Mouse (Mus musculus) heart, embryonic 11.5 days (tissue): ENCODE data around the gene Hoxa9. TPM values are rescaled to one million over a fixed set of nuclear protein-coding genes. Genes with fewer than 3 reads are reported as not detected.

Experiments
- ATAC-seq: fragments of 200-750 bp; cut with Nextera tagmentation; replicated peaks from 2 replicates; pipeline ENCODE4 v1.8.0; 2017; ENCODE audit warnings: moderate library complexity; ENCODE audit not compliant: insufficient number of reproducible peaks, low FRiP score, low TSS enrichment
- H3K27ac ChIP-seq: fragments of 300-500 bp; sonication (generic); 2 replicates; pipeline ENCODE4 v1.5.1; 2014; ENCODE audit warnings: mild to moderate bottlenecking, low read depth, low read length
- H3K27me3 ChIP-seq: fragments of 300-500 bp; sonication (generic); 2 replicates; pipeline ENCODE4 v1.6.1; 2014; ENCODE audit warnings: mild to moderate bottlenecking, low read length, mixed read lengths; ENCODE audit not compliant: control insufficient read depth, insufficient read depth
- H3K36me3 ChIP-seq: fragments of 300-500 bp; sonication (generic); 2 replicates; pipeline ENCODE4 v1.6.1; 2014; ENCODE audit warnings: mild to moderate bottlenecking, low read length, moderate library complexity, mixed read lengths; ENCODE audit not compliant: control insufficient read depth, insufficient read depth
- H3K4me1 ChIP-seq: fragments of 300-500 bp; sonication (generic); 2 replicates; pipeline ENCODE4 v1.6.1; 2014; ENCODE audit warnings: low read length; ENCODE audit not compliant: control insufficient read depth, insufficient read depth
- H3K4me2 ChIP-seq: fragments of 300-500 bp; sonication (generic); 2 replicates; pipeline ENCODE4 v1.6.1; 2014; ENCODE audit warnings: mild to moderate bottlenecking, moderate library complexity
- H3K4me3 ChIP-seq: fragments of 300-500 bp; sonication (generic); 2 replicates; pipeline ENCODE4 v1.5.1; 2014; ENCODE audit warnings: low read depth, low read length
- H3K9ac ChIP-seq: fragments of 300-500 bp; sonication (generic); 2 replicates; pipeline ENCODE4 v1.6.1; 2014; ENCODE audit warnings: mild to moderate bottlenecking, low read depth, low read length, moderate library complexity
- H3K9me3 ChIP-seq: fragments of 300-500 bp; sonication (generic); replicated peaks from 2 replicates; pipeline ENCODE4 v1.6.1; 2016; ENCODE audit warnings: low read length; ENCODE audit not compliant: control insufficient read depth
- WGBS: fragments of 180-500 bp; shearing (Covaris S2); extraction: QIAGEN DNeasy Blood & Tissue Kit; methylation state at CpG from one replicate; pipeline ENCODE4 v1.1.7; 2014; ENCODE audit not compliant: insufficient replicate concordance; 5-methylcytosine and 5-hydroxymethylcytosine counted together
- polyA plus RNA-seq: library from polyadenylated mRNA; unstranded; fragments of >200 nt; fragmentation: Nextera tagmentation; extraction: Ambion mirVana; gene quantifications from 2 replicates; pipeline ENCODE4 v1.2.1, GENCODE M21; 2014

Gene Hoxa9
- polyA plus RNA-seq, 1 experiment from 2014 or later: 0.29 TPM

DNA sequence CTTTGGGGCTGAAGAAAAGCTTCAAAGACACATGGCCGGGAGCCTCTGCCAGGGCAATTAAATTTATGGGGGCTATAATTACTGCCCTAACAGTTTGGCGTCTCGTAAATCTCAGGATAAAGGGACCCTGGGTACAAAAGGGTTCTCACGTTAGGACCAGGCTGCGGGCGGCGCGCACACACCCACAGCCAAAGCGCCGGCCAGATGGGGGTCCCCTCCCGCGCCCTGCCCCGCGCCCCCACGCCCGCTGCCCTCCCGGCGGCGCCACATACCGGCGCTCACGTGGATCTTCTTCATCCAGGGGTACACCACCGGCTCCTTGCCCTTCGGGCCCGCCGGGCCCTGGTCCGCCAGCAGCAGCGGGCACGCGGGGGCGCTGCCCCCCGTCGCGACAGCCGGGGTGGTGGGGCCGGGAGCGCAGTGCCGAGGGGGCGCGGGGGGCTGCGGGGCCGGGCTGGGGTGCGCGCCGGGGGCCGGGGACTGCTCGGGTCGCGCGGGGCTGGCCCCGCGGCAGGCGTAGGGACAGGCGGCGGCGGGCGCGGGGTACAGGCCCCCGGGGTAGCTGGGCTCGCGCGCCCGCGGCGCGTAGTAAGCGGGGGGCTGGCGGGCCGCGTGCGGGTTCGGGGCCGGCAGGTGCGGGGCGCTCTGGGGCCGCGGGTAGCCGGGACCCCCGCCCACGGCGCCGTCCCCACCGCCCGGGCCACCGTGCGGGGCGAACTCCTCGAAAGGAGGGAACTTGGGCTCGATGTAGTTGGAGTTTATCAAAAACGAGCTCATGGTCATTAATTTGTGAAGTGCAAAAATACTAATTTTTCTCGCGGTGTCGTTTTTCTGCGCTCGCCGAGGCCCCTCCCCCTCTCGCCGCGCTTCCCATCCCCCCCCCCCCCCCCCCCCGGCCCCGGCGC is 39.7 kb downstream of the Hoxa9 start, which contains the start of gene Hoxa4:
TSS of gene Hoxa4 (minus strand) at position 848 of the 905 bp plus-strand sequence.
- H3K4me3 ChIP-seq: peak within 1 kb of the TSS; percentile 53
- H3K9me3 ChIP-seq: no peaks in the 10 kb centered on the region
- peak within 1 kb of the TSS; percentile 17; the same call in 1 of the 2 replicates for H3K27ac ChIP-seq
- peak within 1 kb of the TSS; percentile 61; the same call in 1 of the 2 replicates for H3K9ac ChIP-seq
- WGBS: under 1% methylated on average over 59 of the region's 102 CpGs
- H3K4me2 ChIP-seq: peak within 1 kb of the TSS; percentile 78
- no peaks in the 10 kb centered on the region for H3K36me3 ChIP-seq
- peaks cover 11% of the 10 kb centered on the region; the same call in 1 of the 2 replicates for H3K4me1 ChIP-seq
- ATAC-seq: no peak
- H3K27me3 ChIP-seq: peaks cover 97% of the 10 kb centered on the region

DNA sequence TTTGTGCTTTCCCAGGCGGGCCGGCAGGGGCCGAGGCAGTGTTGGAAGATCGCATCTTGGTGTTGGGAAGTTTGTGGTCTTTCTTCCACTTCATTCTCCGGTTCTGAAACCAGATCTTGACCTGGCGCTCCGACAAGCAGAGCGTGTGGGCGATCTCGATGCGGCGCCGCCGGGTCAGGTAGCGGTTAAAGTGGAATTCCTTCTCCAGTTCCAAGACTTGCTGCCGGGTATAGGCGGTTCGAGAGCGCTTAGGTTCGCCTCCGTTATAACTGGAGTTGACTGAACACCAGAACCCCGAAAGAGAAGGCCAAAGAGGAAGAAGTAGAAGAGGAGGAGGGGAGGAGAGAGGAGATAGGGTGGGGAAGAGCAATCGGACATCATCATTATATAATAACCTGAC is 40.5 kb downstream of the Hoxa9 start:
- no peak for ATAC-seq
- Histone ChIP-seq H3K4me2 (peak overlapping the region; percentile 78), H3K36me3 (no peaks in the 10 kb centered on the region), H3K4me1 (peaks cover 11% of the 10 kb centered on the region; the same call in 1 of the 2 replicates), H3K27ac (no peak overlapping the region), H3K27me3 (peaks cover 97% of the 10 kb centered on the region), H3K4me3 (peak overlapping the region; percentile 53; the same call in 1 of the 2 replicates), H3K9ac (0 out of 2 replicates have a peak overlapping the region, but pooled peaks have one; percentile 22), H3K9me3 (no peaks in the 10 kb centered on the region)
- WGBS: 1% methylated on average over 23 of the region's 23 CpGs

DNA sequence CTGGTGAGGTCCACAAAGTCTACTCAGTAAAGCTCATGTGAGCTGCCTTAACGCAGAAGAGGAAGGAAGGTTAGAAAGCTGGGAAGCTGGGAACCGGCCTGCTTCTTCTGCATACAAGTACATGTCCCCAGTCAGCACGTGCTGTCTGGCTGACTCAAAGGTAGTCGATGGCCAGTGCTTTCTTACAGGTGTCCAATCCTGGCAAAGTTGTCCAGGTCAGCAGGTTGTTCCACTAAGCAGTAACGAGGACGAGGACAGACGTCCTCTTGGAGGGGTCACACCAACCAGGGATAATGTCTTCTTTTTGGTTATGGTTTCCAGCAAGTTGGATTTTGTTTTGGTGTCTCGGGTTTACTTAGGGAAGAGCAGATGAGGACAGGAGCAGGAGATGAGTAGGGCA is 41.0 kb downstream of the Hoxa9 start:
- Histone ChIP-seq H3K4me1 (peaks cover 11% of the 10 kb centered on the region; the same call in 1 of the 2 replicates), H3K36me3 (no peaks in the 10 kb centered on the region), H3K27ac (no peak overlapping the region), H3K9me3 (no peaks in the 10 kb centered on the region), H3K4me3 (peak overlapping the region; percentile 18; the same call in 1 of the 2 replicates), H3K27me3 (peaks cover 98% of the 10 kb centered on the region), H3K4me2 (no peak overlapping the region), H3K9ac (no peak overlapping the region)
- ATAC-seq: no peak
- WGBS: 6% methylated on average over 8 of the region's 8 CpGs

DNA sequence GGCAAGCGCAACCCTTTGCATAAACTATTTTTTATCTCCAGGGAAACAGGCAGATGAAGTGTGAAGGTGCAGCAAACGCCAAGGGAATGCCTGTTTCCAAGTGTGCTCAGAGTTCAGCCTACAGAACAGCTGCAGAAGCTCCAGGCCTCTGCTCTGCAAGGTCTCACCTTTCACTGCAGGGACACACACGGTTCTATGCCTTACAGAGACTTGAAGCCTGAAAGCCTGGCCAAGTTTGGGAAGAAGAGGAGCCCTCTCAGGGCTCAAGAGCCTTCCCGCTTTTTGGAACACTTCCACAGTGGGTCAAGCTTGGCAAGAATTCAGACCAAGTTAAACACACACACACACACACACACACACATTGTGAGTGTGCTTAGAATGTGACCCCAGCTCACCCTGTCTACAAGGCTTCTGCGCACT is 41.7 kb downstream of the Hoxa9 start:
- no peak overlapping the region for H3K9ac ChIP-seq

DNA sequence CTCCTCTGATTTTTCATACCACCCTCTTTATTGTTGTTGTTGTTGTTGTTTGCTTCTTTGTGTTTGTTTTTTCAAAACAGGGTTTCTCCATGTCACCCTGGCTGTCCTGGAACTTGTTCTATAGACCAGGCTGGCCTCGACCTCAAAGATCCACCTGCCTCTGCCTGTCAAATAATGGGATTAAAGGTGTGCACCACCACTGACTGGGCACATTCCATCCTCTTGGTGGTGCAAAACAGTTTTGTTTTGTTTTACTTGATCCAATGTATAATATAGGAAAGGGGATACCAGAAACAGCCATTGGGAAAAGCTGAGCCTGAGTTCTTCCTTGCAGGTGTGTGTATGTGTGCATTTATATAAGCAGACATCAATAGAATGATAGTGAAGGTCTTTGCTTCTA is 44.4 kb downstream of the Hoxa9 start:
- Histone ChIP-seq H3K27ac (no peak overlapping the region), H3K9ac (no peak overlapping the region), H3K9me3 (no peaks in the 10 kb centered on the region), H3K4me2 (no peak overlapping the region), H3K27me3 (peaks cover 100% of the 10 kb centered on the region), H3K4me3 (no peak overlapping the region), H3K4me1 (peaks cover 4% of the 10 kb centered on the region; the same call in 1 of the 2 replicates), H3K36me3 (no peaks in the 10 kb centered on the region)
- ATAC-seq: no peak
- 30% methylated on average over 1 of the region's 1 CpGs for WGBS

More for the DNA sequence above, 41.7 kb downstream of the Hoxa9 start:
- H3K4me3 ChIP-seq: no peak overlapping the region
- ATAC-seq: no peak
- H3K9me3 ChIP-seq: no peaks in the 10 kb centered on the region
- WGBS: 16% methylated on average over 5 of the region's 5 CpGs
- peaks cover 98% of the 10 kb centered on the region for H3K27me3 ChIP-seq
- H3K4me2 ChIP-seq: no peak overlapping the region
- peaks cover 11% of the 10 kb centered on the region; the same call in 1 of the 2 replicates for H3K4me1 ChIP-seq
- H3K36me3 ChIP-seq: no peaks in the 10 kb centered on the region
- no peak overlapping the region for H3K27ac ChIP-seq

DNA sequence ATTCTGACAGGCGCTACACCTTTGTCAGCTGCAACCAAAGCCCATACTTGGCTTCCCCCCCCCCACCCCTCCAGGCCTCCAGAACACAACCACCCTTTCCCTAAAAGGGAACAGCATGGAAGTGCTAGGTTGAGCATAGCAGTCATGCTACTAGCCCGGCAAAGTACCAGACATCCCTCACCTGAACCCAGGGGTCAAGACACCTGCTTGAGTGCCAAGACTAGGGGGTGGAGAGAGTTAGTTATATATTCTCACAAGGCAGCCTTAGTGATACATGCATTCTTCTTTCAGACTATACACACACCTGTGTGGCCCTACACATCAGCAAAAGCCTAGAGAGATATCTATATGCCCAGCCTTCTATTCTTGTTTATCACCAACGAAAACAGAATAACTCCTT is 45.1 kb downstream of the Hoxa9 start:
- H3K9ac ChIP-seq: no peak overlapping the region
- WGBS: 14% methylated on average over 3 of the region's 3 CpGs
- no peaks in the 10 kb centered on the region for H3K36me3 ChIP-seq
- no peaks in the 10 kb centered on the region for H3K9me3 ChIP-seq
- ATAC-seq: no peak
- H3K4me3 ChIP-seq: no peak overlapping the region
- peaks cover 100% of the 10 kb centered on the region for H3K27me3 ChIP-seq
- H3K4me2 ChIP-seq: no peak overlapping the region
- H3K4me1 ChIP-seq: no peaks in the 10 kb centered on the region
- H3K27ac ChIP-seq: no peak overlapping the region

DNA sequence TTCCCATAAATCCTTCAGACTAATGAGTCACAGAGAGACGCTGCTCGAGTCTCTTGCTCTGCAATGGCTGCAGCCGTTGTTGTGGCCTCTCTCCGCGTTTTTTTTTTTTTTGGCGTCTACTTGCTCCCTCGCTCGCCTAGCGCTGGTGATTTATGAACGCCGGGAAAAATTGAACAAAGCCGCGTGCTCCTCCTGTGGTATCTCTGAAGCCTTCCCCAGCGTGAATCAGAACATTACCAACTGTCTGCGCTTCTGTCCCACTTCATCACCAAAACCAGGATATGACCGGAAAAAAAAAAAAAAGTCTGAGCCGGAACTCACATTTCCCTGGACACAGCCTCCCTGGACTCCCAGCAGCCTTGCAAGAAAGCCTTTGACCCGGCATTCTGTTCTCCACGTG is 45.7 kb downstream of the Hoxa9 start:
- H3K4me2 ChIP-seq: peak overlapping the region; percentile 22

DNA sequence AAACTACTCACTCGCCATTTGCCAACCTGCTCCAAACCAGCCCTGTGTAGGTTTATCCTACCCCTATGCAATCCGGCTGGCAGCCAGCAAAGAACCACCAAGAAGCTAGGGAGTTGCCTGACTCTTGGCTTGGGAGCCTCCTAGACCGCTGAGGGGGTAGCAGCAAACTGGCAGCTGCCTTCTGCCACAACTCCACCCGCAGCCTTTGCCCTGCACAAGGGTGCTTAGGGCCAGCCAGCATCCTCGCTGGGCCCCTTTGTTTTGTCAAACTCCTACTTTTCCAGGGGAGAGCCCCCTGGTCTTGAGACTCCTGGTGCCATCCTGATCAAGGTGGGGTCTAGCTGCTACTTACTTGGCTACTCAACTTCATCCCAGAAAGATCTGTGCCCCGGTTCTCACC is 46.2 kb downstream of the Hoxa9 start:
- H3K4me1 ChIP-seq: no peaks in the 10 kb centered on the region

More for the DNA sequence above, 45.7 kb downstream of the Hoxa9 start:
- H3K27me3 ChIP-seq: peaks cover 100% of the 10 kb centered on the region
- WGBS: 2% methylated on average over 19 of the region's 19 CpGs
- H3K36me3 ChIP-seq: no peaks in the 10 kb centered on the region
- no peak overlapping the region for H3K27ac ChIP-seq
- no peak for ATAC-seq
- H3K9ac ChIP-seq: no peak overlapping the region
- H3K9me3 ChIP-seq: no peaks in the 10 kb centered on the region
- no peaks in the 10 kb centered on the region for H3K4me1 ChIP-seq
- H3K4me3 ChIP-seq: no peak overlapping the region

More for the DNA sequence above, 46.2 kb downstream of the Hoxa9 start:
- H3K27me3 ChIP-seq: peaks cover 100% of the 10 kb centered on the region
- H3K9ac ChIP-seq: no peak overlapping the region
- WGBS: 6% methylated on average over 6 of the region's 6 CpGs
- H3K27ac ChIP-seq: no peak overlapping the region
- no peaks in the 10 kb centered on the region for H3K36me3 ChIP-seq
- no peak for ATAC-seq
- H3K4me3 ChIP-seq: no peak overlapping the region
- H3K9me3 ChIP-seq: no peaks in the 10 kb centered on the region
- no peak overlapping the region for H3K4me2 ChIP-seq
